Mouse (Mus musculus) kidney, postnatal 10 days (tissue): ENCODE results near the gene Gna13.

ENCODE experiments used
- DNase-seq: peaks from one replicate; pipeline ENCODE4 v3.0.0; 2021; ENCODE audit warnings: mixed read lengths

The Gna13 gene

GRCm38 (mm10) chr11:109350317-109350714 is 12.3 kb upstream of the Gna13 start:
- no peak for DNase-seq

- DNase-seq = no peak
Measured at GRCm38 (mm10) chr11:109351489-109351888, 11.1 kb upstream of the Gna13 start.

DNA sequence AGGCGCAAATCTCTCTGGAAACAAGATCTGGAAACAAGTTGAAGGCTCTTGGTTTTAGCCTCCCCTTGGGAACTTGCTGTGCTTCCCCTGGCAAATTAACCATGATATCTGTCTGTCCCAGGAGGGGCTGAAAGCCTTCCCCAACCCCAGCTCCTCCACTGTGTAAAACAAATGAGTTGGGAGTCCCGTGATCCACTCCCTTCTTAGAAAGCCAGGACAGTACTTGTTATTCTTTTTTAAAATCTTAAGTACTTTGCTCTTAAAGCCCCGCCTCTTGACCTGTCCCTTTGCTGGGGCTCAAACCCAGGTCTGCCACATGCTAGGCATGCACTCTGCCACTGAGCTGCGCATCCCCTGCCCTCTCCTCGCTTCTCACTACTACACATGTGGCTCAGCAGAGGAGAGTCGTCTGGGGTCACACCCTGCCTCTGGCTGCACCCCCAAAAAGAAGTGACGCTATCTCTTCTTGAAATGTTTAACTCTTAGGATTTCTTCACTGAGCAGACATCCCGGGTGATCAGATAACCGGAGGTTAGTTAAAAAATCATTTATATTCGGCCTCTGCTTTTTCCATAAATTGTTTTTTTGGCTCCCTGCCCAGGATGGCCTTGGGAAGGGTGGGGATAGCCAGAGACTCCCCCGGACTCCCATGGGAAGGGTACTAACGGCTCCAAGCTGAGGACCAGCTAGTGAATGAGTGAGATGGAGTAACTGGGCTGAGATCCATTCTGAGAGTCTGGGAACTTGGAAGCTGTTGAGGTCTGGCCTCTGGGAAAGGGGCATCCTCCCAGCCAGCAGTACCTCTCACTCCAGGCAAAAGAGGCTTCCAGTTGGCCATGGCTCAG is 9.0 kb upstream of the Gna13 start:
- DNase-seq = no peak

DNA sequence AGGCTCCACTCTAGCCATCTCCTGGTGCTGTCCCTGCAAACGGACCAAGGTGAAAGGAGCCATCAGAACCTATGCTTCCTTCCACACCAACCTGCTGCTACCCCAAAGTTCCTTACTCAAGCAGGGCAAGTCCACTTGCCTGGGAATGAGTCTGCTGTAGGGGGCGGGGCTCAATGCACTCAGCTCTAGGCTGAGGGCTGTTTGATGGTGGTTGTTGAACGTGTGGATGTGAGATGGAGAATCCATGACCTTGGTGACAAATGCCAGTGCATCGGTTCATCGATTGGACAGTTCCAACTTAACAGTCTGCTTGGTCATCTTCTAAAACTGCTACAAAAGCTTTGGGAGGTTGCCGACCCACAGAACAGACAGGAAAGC is 8.4 kb upstream of the Gna13 start:
- DNase-seq = no peak

- no peak for DNase-seq
Measured at GRCm38 (mm10) chr11:109355771-109356388, 6.8 kb upstream of the Gna13 start.

DNA sequence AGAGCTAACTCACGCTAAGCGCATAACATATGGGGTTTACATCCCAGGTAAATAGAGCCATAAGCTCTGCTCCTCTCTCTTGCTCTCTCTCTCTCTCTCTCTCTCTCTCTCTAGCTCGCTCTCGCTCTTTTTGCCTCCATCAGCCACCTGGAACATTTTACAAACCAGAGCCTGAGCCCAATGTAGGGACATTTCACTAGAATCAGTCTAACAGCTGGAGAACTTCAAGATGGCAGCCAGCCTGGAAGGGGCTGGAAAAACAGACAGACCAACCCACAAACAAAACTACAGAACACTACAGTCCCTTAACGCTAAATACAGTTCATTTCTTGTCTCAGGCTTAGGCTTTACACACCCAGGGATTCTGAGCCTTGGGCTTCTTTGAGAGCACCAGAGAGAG is 5.5 kb upstream of the Gna13 start:
- peak; percentile 69 for DNase-seq

DNA sequence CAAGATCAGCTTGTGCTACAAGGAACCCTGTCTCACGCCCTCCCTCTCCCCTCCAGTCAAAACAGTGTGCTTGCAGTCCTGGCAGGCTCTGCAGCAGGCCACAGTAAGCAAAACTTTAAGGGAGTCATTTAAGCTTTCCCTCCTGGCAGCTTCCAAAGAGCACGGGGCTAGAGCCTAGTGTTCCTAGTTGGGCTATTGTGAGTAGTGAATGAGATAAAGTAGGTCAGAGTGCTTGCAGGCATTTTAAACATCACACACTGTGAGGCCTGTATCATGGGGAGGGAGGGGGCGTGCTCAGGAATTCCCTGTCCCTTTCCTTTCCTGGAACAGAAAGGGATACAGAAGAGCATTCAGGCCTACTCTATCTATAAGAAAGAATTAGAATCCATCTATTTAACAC is 4.1 kb upstream of the Gna13 start:
- DNase-seq = no peak

DNA sequence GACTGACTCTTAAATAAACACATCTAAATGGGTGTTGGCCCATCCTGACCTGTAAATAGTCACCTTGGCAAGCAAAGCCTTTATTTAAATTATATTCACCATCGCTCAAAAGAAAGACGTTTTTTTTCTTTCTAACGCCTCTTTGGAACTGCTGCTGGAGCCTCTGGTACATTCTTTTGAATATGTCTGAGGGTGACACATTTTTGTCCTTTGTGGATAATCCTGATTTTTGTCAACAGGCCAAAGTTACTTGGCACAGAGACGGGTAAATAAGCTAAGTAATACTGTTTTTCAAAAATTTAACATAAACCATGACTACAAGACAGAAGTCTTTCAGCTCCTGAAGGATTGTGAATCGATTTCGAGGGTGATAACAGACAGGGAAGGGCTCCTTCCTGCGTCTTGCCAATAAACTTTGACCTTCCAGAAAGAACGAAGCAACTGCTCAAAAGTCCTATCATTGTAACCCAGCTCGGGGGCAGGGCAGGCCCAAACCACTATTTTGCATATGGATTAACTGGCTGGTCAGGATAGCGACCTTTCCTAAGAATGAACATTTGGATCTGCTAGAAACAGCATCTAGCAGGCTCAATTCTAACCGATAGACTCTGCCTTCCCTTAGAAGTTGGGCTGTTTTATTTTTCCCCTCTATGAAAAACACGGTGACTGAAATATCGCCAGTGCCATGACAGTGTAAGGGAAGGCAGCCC is 3.4 kb upstream of the Gna13 start:
- DNase-seq = no peak

DNA sequence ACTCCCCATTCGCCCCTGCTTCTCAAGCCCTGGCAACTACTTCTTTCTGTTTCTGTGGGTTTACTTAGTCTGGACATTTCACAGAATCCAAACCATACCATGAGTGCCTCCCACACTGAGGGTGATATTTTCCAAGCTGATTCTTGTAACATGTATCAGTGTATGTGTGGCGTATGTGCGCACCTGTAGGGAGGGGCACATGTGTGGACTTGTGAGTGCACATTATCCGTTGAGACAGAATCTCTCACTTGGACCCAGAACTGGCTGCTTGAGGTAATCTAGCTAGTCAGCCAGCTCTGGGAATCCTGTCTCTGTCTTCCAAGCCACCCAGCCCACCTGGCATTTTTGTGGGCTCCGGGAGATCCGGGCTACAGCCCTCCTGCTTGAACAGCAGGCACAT is 2.5 kb upstream of the Gna13 start:
- no peak for DNase-seq

DNA sequence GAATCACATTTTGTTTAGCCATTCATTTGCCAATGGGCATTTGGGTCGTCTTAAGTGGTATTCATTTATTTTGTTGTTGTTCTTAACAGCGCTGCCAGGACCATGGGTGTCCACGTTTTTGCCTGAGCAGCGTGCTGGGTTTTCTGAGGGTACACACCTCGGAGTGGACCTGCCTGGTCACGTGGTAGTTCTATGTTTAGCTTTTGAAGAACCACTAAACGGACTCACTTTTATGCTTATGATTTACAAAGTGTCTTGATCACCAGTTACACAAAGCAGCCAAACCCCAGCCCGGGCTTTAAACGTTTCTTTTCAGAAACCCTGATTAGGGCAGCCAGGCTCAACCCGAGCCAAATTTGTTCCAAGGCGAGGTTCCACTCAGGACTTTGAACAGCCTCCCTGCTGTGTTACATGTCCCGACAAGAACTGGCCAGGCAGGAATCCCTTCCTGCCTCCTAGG is 2.0 kb upstream of the Gna13 start:
- DNase-seq = no peak

DNA sequence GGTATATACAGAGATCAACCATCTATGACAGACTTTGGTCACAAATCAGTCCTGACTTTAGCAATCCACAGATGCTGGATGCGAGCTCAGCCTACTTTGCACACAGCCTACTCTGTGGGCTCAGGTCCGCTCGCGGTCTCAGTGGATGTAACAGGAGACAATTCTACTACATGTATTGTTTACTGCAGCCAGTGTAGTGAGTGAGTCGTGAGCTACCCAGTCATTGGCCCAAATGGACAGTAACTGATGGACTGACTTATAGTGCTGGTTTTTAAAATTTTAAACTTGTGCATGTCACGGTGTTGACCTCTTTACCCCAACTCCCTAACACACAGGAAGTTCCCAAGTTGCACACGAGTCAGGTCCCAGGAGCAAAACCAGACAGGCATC is 1.4 kb upstream of the Gna13 start:
- DNase-seq = no peak

DNA sequence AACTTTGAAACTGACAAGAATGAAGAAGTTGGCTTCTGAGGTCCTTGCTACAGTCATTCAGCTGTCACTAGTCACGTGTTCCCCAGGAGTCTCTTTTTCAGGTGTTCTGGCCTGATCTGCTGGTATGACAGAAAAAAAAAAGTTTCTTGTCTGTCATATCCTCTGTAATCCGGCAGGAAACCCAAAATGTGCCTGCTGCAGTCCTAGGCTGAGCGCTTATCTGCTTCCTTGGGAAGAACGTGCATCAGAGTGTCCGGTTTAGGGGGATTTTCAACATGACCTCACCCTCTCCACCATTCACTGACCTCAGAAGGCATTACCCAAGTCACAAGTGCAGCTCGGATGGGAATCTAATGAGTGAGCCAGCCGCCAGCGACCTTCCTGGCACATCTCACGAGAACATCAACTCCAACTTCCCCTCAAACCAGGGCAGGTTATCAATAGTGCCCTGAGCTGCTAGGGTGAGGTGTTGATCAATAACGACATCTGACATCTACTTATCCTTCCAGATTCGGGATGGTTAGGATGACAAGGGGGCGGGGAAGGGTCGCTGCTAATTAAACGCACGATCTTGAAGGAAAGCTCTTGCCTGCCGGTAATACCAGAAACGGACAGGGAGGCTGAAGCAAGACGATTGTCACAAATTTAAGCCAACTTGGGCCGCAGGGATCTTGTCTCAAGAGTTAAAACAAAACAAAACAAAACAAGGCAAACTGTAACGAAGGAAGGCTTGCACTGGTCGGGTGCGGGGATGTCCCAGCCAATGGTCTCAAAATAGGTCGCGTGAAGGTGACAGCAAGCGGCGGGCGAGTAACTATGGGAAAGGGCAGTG is 784 bp upstream of the Gna13 start:
- DNase-seq = peak; percentile 38

DNA sequence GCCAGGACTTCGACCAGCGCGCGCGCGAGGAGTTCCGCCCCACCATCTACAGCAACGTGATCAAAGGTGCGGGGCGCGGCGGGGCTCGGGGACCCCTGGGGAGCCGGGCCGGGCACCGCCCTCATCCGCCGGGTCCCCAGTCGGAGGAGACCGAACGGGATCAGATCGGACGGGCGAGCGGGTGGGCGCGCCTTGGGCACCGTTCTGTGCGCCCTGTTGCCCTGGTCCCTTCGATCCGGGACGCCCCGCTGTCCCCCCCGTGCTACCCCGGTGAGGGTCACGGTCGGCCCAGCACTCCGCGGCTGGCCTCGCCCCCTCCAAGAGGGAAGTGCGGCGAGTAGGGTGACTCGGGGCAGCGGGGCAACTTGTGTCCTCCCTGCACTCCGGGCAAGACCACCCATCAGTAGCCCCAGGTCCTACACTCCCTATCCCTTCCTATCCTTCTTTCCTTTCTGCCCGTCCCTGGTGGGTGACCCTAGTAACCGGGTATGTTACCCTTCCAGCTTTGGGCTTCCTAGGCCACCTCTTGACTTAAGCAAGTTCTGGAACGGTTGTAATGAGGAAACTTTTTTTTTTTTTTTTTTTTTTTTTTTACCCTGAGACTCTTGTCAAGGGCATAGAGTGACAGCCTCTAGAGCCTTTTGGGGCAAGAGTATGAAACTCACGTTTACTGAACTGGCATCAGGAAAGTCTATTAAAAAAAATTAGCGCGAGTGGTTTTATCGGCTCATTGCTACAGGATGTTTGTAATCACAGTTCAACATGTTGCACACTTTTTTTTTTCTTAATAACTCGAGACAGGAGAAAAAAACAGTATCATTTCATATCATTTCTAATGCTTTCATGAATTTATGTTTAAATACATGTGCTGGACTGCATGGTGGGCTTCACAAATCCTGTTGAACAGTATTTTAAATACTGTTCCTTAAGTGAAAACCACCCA is 831 bp downstream of the Gna13 start:
- peak; percentile 71 for DNase-seq

DNA sequence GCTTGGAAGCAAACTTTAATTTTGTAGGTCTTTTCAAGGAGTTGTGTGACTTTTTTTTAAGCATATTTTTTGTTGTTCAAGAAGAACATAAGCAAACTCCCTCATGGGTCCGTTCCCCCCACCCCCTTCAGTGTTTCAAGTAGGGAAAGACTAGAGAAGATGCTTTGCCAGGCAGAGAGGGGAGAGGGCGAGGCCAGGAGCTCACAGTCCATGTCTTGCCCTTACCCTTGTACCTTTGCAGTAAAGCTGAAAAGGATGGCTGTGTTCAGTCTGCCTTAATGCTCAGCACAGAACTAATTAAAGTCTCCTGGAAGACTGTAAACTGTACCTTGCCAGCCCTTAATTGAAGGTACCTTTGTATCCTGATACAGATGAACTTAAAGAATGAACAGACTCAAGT is 1.7 kb downstream of the Gna13 start:
- no peak for DNase-seq

- DNase-seq = no peak
Measured at GRCm38 (mm10) chr11:109364881-109365280, 2.2 kb downstream of the Gna13 start.

DNA sequence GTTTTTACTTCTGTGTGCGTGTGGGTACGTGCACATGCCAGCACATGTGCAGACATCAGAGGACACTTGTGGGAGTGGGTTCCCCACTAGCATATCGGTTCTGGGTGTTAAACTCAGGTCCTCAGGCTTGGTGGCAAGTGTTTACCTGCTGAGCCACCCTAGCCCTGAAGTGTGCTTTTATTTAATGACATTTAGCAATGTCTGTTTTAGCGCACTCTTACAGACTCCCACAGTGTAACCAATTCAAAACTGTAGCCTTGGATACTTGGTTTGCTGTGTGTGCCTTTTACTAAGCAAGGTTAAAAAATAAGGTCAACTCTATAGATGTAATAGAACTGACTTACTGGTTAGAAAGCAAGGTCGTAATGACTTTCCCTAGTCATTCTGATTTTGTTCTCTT is 3.2 kb downstream of the Gna13 start:
- DNase-seq = no peak

DNA sequence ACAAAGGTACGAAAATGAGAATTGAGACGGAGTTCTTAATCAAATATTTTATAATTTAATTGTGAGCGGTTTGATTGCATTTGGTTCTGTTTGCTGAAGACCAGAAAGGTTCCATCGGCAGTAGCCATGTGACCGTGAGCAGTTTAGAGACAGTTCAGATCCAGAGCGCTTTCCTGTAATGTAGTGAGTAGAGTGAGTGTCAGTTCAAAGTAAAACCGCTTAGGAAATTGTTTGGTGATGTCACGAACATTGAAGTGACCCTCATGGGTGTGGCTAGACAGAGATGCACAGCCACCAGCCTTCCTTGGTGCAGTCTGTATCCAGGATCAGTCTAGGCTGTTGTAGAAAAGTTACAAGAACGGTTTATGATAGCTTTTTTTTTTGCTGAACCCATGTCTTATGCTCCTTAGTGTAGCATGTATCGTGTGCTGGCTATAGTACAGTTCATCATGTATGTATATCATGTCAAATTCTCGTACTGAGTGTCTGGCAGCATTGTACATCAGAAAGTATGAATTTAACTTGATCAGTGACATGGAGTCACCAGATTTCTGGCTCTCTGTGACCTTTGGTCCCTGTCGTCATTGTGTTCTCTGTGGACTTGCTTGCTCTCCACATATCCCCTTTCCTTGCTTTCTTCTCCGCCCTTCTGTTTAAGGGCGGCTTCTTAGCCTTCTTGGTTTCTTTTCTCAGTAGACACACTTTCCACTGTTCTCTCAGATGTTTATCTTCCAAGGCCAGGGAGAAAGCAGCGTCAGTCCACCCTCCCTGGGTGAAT is 4.4 kb downstream of the Gna13 start:
- DNase-seq = no peak

DNA sequence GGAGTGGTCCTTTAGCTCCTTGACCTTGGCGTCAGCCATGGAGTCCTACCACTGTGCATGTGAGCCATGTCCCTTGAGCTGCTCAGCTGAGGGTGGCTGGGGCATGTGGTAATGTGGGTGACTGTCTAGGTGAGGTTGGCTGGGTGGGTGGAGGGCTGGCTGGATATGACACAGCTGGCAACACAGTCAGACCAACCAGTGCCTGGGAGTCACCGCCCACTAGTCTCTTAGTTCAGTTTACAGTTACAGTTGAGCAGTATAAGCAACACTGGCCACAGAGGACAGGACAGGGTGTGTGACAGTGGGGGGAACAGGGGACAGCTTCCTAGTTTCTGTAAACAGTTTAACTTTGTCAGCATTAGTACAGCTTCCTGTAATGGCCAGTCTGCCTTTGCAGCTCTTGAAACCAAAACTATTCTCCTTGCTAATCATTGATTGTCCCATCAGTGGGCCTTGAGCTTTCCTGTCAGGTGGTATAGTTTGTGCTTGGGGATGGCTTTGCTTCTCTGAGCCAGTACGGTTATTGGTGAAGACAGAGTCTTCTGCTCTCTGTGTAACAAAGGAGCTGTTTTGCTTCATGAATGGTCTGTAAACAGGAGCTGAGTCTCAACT is 6.5 kb downstream of the Gna13 start:
- DNase-seq = no peak

DNA sequence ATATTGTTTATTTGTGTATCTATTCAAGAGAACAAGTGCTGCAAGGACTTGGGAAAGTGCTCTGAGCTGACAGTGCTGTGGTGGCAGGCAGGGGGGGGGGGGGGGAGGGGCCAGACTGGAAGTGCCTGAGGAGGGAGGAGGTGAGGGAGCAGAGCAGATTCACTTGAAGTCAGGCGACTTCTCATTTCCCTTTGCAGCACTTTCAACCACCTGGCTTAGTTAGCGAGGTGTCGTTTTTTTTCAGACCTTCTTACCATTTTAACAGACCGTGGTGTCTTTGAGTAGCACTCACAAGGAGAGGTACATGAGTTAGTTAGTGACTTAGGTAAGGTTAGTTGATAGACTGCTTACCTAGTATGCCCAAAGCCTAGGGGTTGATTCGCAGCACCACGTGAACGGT is 12.8 kb downstream of the Gna13 start:
- no peak for DNase-seq

GRCm38 (mm10) chr11:109376484-109377143 is 14.0 kb downstream of the Gna13 start:
- no peak for DNase-seq
